ENCODE assay signal across 30 mouse cellular contexts in the genomic region with DNA sequence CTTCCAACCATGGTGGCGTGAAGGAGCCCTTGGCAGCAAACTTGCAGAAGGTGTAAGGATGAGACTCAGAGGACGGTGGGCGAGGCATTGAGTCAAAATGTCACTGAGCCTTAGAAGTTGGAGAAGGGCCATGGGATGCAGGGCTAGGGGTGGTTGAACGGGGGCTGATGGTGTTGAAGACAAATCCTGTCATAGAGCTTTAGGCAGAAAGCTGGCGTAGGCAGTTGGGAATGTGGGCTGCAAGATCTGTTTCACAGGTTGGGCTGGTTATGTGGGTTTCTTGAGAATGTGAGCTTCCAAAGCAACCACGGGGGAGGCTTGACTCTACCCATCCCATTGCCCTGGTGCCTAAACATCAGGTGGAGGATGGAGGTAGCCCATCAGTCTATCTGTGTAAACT. TPM values are rescaled to one million over a fixed set of nuclear protein-coding genes. Genes with fewer than 3 reads are reported as not detected.
A peak's percentile ranks its signal among the peaks of the same experiment; 100 is the strongest.
DNase-seq lines count a peak whose midpoint lies in the region; ATAC-seq lines count a peak whose summit lies in the region.
"Had no signal": no experiment of that assay in that cellular context is flagged by ENCODE, and none has a peak within 500 bp of the region (broad histone marks: within the 10 kb centered on the region; RNA-seq: fewer than 3 reads in every experiment).

No protein-coding gene starts in this region.

- intact Hi-C loops in left cerebral cortex, postnatal 25 days (cut with DNase I), result no loop called here
- intact Hi-C loops in left cerebral cortex, postnatal 4 days (cut with DNase I), result no loop called here

- peak; percentile 45; the same call in 1 of the 2 replicates for ATAC-seq in frontal cortex, adult (ENCODE audit: low TSS enrichment)
- ATAC-seq: CD4-positive, CD25-positive, alpha-beta regulatory T cell, adult 4 months; forebrain, embryonic 16.5 days; hindbrain, embryonic 16.5 days; liver, embryonic 12.5 days; liver, postnatal 0 days; midbrain, embryonic 16.5 days had no signal

- DNase-seq in frontal cortex, postnatal 14 days (ENCODE audit: low spot score in 2 of 2), result no peak
- peak; percentile 21 to 82 for DNase-seq in left cerebral cortex, postnatal 25 days (ENCODE audit: low spot score in 2 of 2)
- DNase-seq in left cerebral cortex, postnatal 4 days, result no peak
- peak; percentile 45 for DNase-seq in urinary bladder, postnatal 14 days (ENCODE audit: low spot score)
- no peak for DNase-seq in urinary bladder, adult 2 months (ENCODE audit: low spot score)
- DNase-seq in liver, result no peak
- DNase-seq: adrenal gland, postnatal 25 days; cerebellum, adult 9-10 months; embryo, embryonic 11 days; kidney, adult 18-20 months; kidney, postnatal 36 days; liver, postnatal 0 days; lung, postnatal 36 days; spleen, adult 18-20 months; thymus, adult 18-20 months; thymus, postnatal 25 days had no signal

RNA-seq across cellular contexts. Expression of a gene that starts 23.4 kb away (rescaled TPM):
- total RNA-seq in left cerebral cortex, postnatal 25 days (2021), result 10 to 100 TPM; 15.5 to 22.0 TPM
- 10 to 100 TPM; 14.2 to 14.4 TPM for total RNA-seq in left cerebral cortex, postnatal 4 days (2021)
- polyA plus RNA-seq in urinary bladder, adult 2 months (2012; rRNA removed), result 31.5 and 35.5 TPM in 2 replicates

RNA-seq across cellular contexts. Expression of a gene that starts 50.9 kb away (rescaled TPM):
- total RNA-seq in left cerebral cortex, postnatal 25 days (2021), result not detected
- not detected for total RNA-seq in left cerebral cortex, postnatal 4 days (2021)
- polyA plus RNA-seq in urinary bladder, adult 2 months (2012; rRNA removed), result not detected in 2 replicates
- total RNA-seq: adrenal gland, adult 18-20 months; adrenal gland, postnatal 25 days; gastrocnemius, postnatal 4 days; heart, postnatal 25 days; layer of hippocampus, adult 2 months; layer of hippocampus, postnatal 14 days; megakaryocyte, adult 5-6 weeks; neutrophil, adult 5-6 weeks had no signal
- polyA plus RNA-seq: erythroblast, embryonic 14.5 days; liver, postnatal 0 days had no signal

Comparison
In these comparisons a context has a peak if more than half of its experiments do, and no peak if none do; other contexts are left out.
1. DNase-seq: peak in left cerebral cortex, postnatal 25 days (2 of 2) and urinary bladder, postnatal 14 days (single experiment); none in frontal cortex, postnatal 14 days (0 of 2), left cerebral cortex, postnatal 4 days (single experiment), urinary bladder, adult 2 months (single experiment) and liver (single experiment).